Mouse (Mus musculus) T-helper 17 cell (primary cell): ENCODE results near the gene Adcy1.

Experiments
- in situ Hi-C, 2 experiments: fragments of 300-600 bp; cut with MboI, MseI; formaldehyde crosslinking; loops; 1 replicate in 1 of 2; 2 replicates in 1 of 2; pipeline ENCODE4 v1.15.1; 2025; ENCODE audit warnings: high pct_unique_total_duplicates in 2 of 2

The Adcy1 gene

GRCm38 (mm10) chr11:7213501-7214341 is 150.4 kb downstream of the Adcy1 start, which contains the start of gene Igfbp3:
Gene Igfbp3 (minus strand): TSS chr11:7213923.
- in situ Hi-C loops, result loop anchor here in 1 of 2 experiments (5.0 to 25.0 kb wide), 2 partner anchors 1024 to 1194 kb away; no protein-coding TSS in a partner anchor

GRCm38 (mm10) chr11:7214342-7214660 is 151.0 kb downstream of the Adcy1 start:
- in situ Hi-C loops, result loop anchor here in 1 of 2 experiments (5.0 to 25.0 kb wide), 2 partner anchors 1023 to 1193 kb away; no protein-coding TSS in a partner anchor

- in situ Hi-C loops, result loop anchor here in 1 of 2 experiments (5.0 to 25.0 kb wide), 2 partner anchors 1023 to 1193 kb away; no protein-coding TSS in a partner anchor
These were observed 151.5 kb downstream of the Adcy1 start for GRCm38 (mm10) chr11:7214761-7215160.

GRCm38 (mm10) chr11:7215703-7216102 is 152.4 kb downstream of the Adcy1 start:
- in situ Hi-C loops, result loop anchor here in 1 of 2 experiments (25.0 kb wide), 1 partner anchor 1022 kb away; no protein-coding TSS in a partner anchor

GRCm38 (mm10) chr11:7221826-7222225 is 158.5 kb downstream of the Adcy1 start:
- in situ Hi-C loops, result loop anchor here in 1 of 2 experiments (25.0 kb wide), 1 partner anchor 1015 kb away; no protein-coding TSS in a partner anchor

- in situ Hi-C loops, result no loop called here
These were observed 162.9 kb downstream of the Adcy1 start for GRCm38 (mm10) chr11:7226200-7226599.

- in situ Hi-C loops, result no loop called here
These were observed 163.7 kb downstream of the Adcy1 start for GRCm38 (mm10) chr11:7226810-7227550.

GRCm38 (mm10) chr11:7228107-7228506 is 164.8 kb downstream of the Adcy1 start:
- in situ Hi-C loops, result no loop called here
